Mouse (Mus musculus): ENCODE measurements around the gene Atl2. TPM values are rescaled to one million over a fixed set of nuclear protein-coding genes. Genes with fewer than 3 reads are reported as not detected.

Gene Atl2
- polyA plus RNA-seq, 1 experiment from 2014 or later: 19.3 TPM

DNA sequence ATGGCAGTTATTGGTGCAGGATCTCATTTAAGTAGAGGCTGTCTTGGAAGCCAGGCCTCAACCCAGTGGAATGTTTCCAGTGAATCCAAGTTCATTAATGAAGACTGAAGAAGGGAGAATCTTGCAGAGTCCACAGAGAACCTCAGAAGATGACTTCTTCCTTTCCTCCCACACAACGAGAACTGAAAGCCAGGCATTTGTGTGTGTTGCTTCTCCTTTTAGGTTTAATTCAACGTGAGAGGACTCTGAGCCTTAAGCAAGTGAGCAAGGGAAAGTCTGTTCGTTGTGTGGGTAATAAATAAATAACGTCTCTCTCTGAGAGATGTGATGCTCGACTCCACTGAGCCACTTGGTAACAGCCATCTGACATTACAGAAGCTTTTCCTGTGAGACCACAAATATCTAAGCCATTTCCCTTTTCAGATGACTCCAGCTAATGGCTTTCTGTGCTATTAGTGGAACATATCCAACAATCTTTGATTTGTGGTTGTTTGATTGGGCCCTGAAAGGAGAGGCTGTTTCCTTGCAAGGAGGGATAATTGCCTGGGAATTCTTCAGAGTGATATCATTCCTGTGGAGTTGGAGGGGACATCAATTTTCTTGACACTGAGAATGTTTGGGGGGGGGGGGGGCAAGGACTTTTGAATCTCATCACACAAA, 60.1 kb downstream of the Atl2 start:
- H3K36me3 ChIP-seq (ENCODE audit: insufficient read depth, low read length): no peaks in the 10 kb centered on the region
- peak; percentile 15 for DNase-seq (ENCODE audit: low spot score)
- no peak for TF ChIP-seq CTCF (IDR thresholded peaks at IDR 0.05)
- TF ChIP-seq EP300 (IDR thresholded peaks at IDR 0.05): no peak
- no peak overlapping the region for H3K27ac ChIP-seq (ENCODE audit: low read length)
- H3K27me3 ChIP-seq (replicated peaks; ENCODE audit: insufficient read depth, low read length): no peaks in the 10 kb centered on the region
- no peak overlapping the region for H3K9ac ChIP-seq (replicated peaks; ENCODE audit: low read depth)
- no peaks in the 10 kb centered on the region for H3K9me3 ChIP-seq (ENCODE audit: low read length)
- 33% methylated on average over 5 of the region's 5 CpGs for WGBS
- H3K4me2 ChIP-seq (replicated peaks; ENCODE audit: low read depth, low read length): no peak overlapping the region
- ATAC-seq: no peak
- H3K4me1 ChIP-seq (ENCODE audit: insufficient read depth, low read depth, low read length): no peaks in the 10 kb centered on the region
- no peak overlapping the region for H3K4me3 ChIP-seq (ENCODE audit: low read depth, low read length)

DNA sequence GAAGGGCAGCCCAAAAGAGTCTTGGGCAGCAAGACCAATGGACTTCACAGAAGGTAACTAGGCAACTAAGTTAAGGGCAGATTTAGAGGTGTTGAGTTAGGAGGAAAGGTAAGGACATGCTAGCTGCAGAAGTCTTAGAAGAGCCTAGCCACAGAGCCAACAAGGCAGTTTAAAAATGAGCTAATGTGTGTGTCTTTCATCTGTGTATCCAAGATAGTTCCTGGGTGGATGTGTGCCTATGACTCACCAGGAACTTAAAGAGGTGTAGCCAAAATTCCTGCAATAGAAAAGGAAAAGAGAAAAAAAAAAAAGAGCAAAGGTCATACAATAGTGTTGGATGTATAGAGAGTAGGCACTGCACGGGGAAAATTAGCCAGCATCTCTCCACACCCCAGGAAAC, 63.6 kb downstream of the Atl2 start:
- H3K36me3 ChIP-seq (ENCODE audit: insufficient read depth, low read length): no peaks in the 10 kb centered on the region
- no peaks in the 10 kb centered on the region for H3K4me1 ChIP-seq (ENCODE audit: insufficient read depth, low read depth, low read length)
- H3K9ac ChIP-seq (replicated peaks; ENCODE audit: low read depth): no peak overlapping the region
- TF ChIP-seq EP300 (IDR thresholded peaks at IDR 0.05) (no peak), CTCF (IDR thresholded peaks at IDR 0.05) (no peak)
- H3K9me3 ChIP-seq (ENCODE audit: low read length): no peaks in the 10 kb centered on the region
- H3K27ac ChIP-seq (ENCODE audit: low read length): no peak overlapping the region
- DNase-seq (ENCODE audit: low spot score) (no peak), ATAC-seq (no peak)
- no peak overlapping the region for H3K4me2 ChIP-seq (replicated peaks; ENCODE audit: low read depth, low read length)
- H3K27me3 ChIP-seq (replicated peaks; ENCODE audit: insufficient read depth, low read length): no peaks in the 10 kb centered on the region
- no peak overlapping the region for H3K4me3 ChIP-seq (ENCODE audit: low read depth, low read length)
- 41% methylated on average over 1 of the region's 1 CpGs for WGBS

- no peak overlapping the region for H3K4me3 ChIP-seq (ENCODE audit: low read depth, low read length)
- H3K27ac ChIP-seq (ENCODE audit: low read length): no peak overlapping the region
- TF ChIP-seq CTCF (IDR thresholded peaks at IDR 0.05) (peak; percentile 11; the same call in 1 of the 2 replicates), EP300 (IDR thresholded peaks at IDR 0.05) (no peak)
- H3K9me3 ChIP-seq (ENCODE audit: low read length): no peaks in the 10 kb centered on the region
- ATAC-seq (no peak), DNase-seq (ENCODE audit: low spot score) (no peak)
- WGBS: 70% methylated on average over 6 of the region's 6 CpGs
- no peaks in the 10 kb centered on the region for H3K27me3 ChIP-seq (replicated peaks; ENCODE audit: insufficient read depth, low read length)
- H3K9ac ChIP-seq (replicated peaks; ENCODE audit: low read depth): no peak overlapping the region
- H3K4me1 ChIP-seq (ENCODE audit: insufficient read depth, low read depth, low read length): no peaks in the 10 kb centered on the region
- H3K36me3 ChIP-seq (ENCODE audit: insufficient read depth, low read length): no peaks in the 10 kb centered on the region
- H3K4me2 ChIP-seq (replicated peaks; ENCODE audit: low read depth, low read length): no peak overlapping the region
Observed at GRCm38 (mm10) chr17:79826482-79827034, 69.4 kb downstream of the Atl2 start.

GRCm38 (mm10) chr17:79825241-79826030, 70.5 kb downstream of the Atl2 start:
- ATAC-seq: no peak
- Histone ChIP-seq H3K27me3 (replicated peaks; ENCODE audit: insufficient read depth, low read length) (no peaks in the 10 kb centered on the region), H3K9ac (replicated peaks; ENCODE audit: low read depth) (no peak overlapping the region), H3K9me3 (ENCODE audit: low read length) (no peaks in the 10 kb centered on the region), H3K4me2 (replicated peaks; ENCODE audit: low read depth, low read length) (no peak overlapping the region), H3K4me3 (ENCODE audit: low read depth, low read length) (no peak overlapping the region), H3K36me3 (ENCODE audit: insufficient read depth, low read length) (no peaks in the 10 kb centered on the region), H3K27ac (ENCODE audit: low read length) (no peak overlapping the region), H3K4me1 (ENCODE audit: insufficient read depth, low read depth, low read length) (no peaks in the 10 kb centered on the region)
- DNase-seq (ENCODE audit: low spot score): no peak
- TF ChIP-seq EP300 (IDR thresholded peaks at IDR 0.05) (no peak), CTCF (IDR thresholded peaks at IDR 0.05) (no peak)
- WGBS: 68% methylated on average over 11 of the region's 11 CpGs

DNA sequence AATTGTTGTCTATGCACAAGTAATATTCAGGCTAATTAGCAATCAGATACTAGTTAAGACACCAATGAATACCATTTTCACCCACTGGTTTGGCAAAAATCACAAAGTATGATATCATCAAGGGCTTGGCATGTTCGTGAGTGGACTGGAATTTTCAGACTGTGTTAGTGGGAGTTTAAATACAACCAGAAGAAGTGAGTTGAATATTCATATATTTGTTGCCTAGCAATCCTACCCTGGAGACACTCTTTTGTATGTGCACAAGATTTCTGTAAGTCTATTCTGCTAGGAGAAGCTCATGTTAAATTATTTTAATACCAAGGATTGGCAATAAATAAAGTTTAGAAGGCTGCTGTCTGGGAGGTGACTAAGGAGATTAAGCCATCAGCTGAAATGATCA, 71.5 kb downstream of the Atl2 start:
- TF ChIP-seq EP300 (IDR thresholded peaks at IDR 0.05): no peak
- TF ChIP-seq CTCF (IDR thresholded peaks at IDR 0.05): no peak
- Histone ChIP-seq H3K9ac (replicated peaks; ENCODE audit: low read depth) (no peak overlapping the region), H3K27ac (ENCODE audit: low read length) (no peak overlapping the region), H3K4me2 (replicated peaks; ENCODE audit: low read depth, low read length) (no peak overlapping the region), H3K9me3 (ENCODE audit: low read length) (no peaks in the 10 kb centered on the region), H3K4me3 (ENCODE audit: low read depth, low read length) (no peak overlapping the region), H3K4me1 (ENCODE audit: insufficient read depth, low read depth, low read length) (no peaks in the 10 kb centered on the region), H3K27me3 (replicated peaks; ENCODE audit: insufficient read depth, low read length) (no peaks in the 10 kb centered on the region), H3K36me3 (ENCODE audit: insufficient read depth, low read length) (no peaks in the 10 kb centered on the region)
- no peak for DNase-seq (ENCODE audit: low spot score)
- WGBS: 77% methylated on average over 1 of the region's 1 CpGs
- no peak for ATAC-seq

- H3K27me3 ChIP-seq (replicated peaks; ENCODE audit: insufficient read depth, low read length): no peaks in the 10 kb centered on the region
- no peaks in the 10 kb centered on the region for H3K4me1 ChIP-seq (ENCODE audit: insufficient read depth, low read depth, low read length)
- no peaks in the 10 kb centered on the region for H3K36me3 ChIP-seq (ENCODE audit: insufficient read depth, low read length)
- TF ChIP-seq CTCF (IDR thresholded peaks at IDR 0.05): no peak
- peak; percentile 45; the same call in 1 of the 2 replicates for TF ChIP-seq EP300 (IDR thresholded peaks at IDR 0.05)
- no peak overlapping the region for H3K4me3 ChIP-seq (ENCODE audit: low read depth, low read length)
- DNase-seq (ENCODE audit: low spot score) (peak; percentile 48), ATAC-seq (peak; percentile 57)
- no peak overlapping the region for H3K27ac ChIP-seq (ENCODE audit: low read length)
- no peak overlapping the region for H3K4me2 ChIP-seq (replicated peaks; ENCODE audit: low read depth, low read length)
- 35% methylated on average over 3 of the region's 3 CpGs for WGBS
- no peaks in the 10 kb centered on the region for H3K9me3 ChIP-seq (ENCODE audit: low read length)
- no peak overlapping the region for H3K9ac ChIP-seq (replicated peaks; ENCODE audit: low read depth)
Observed at GRCm38 (mm10) chr17:79818884-79819283, 77.0 kb downstream of the Atl2 start.
